In genomic region chr10:78447396-78447795, GRCm38 (mm10) we compare ENCODE assay signal across 12 mouse cellular contexts.
"Had no signal": no experiment of that assay in that cellular context is flagged by ENCODE, and none has a peak within 500 bp of the region (broad histone marks: within the 10 kb centered on the region; RNA-seq: fewer than 3 reads in every experiment).

No protein-coding gene starts in this region.

- DNase-seq: left cerebral cortex, postnatal 4 days; liver, embryonic 13.5 days; lung, adult 2 months; lung, postnatal 14 days; lung, postnatal 4 days; midbrain, embryonic 14.5 days; thymus, adult 18-20 months; thymus, postnatal 36 days had no signal

- H3K9me3 ChIP-seq: limb, embryonic 12.5 days; limb, embryonic 15.5 days; liver, embryonic 13.5 days had no signal

- H3K27me3 ChIP-seq: limb, embryonic 12.5 days; limb, embryonic 15.5 days; liver, embryonic 13.5 days had no signal

- H3K4me2 ChIP-seq: limb, embryonic 12.5 days; limb, embryonic 15.5 days; liver, embryonic 13.5 days; midbrain, embryonic 11.5 days had no signal

- ATAC-seq: intestine, postnatal 0 days had no signal

- H3K4me3 ChIP-seq: limb, embryonic 12.5 days; limb, embryonic 15.5 days; liver, embryonic 13.5 days had no signal

- H3K9ac ChIP-seq: limb, embryonic 12.5 days; limb, embryonic 15.5 days; liver, embryonic 13.5 days had no signal

- H3K27ac ChIP-seq: limb, embryonic 12.5 days; limb, embryonic 15.5 days; liver, embryonic 13.5 days had no signal

- H3K4me1 ChIP-seq: limb, embryonic 12.5 days; limb, embryonic 15.5 days; liver, embryonic 13.5 days had no signal
